Mouse (Mus musculus) stomach, postnatal 0 days (tissue): ENCODE measurements around the gene Safb. TPM values are rescaled to one million over a fixed set of nuclear protein-coding genes. Genes with fewer than 3 reads are reported as not detected.
A peak's percentile ranks its signal among the peaks of the same experiment; 100 is the strongest.
"Not testable (repeated sequence)": the region's sequence is repeated elsewhere in the genome, so short reads cannot be mapped to it uniquely, and the experiment has no call there.

Experiments used
- ATAC-seq: fragments of 200-750 bp; cut with Nextera tagmentation; 2 replicates; pipeline ENCODE4 v1.8.0; 2017; ENCODE audit not compliant: low FRiP score, low TSS enrichment
- DNase-seq: peaks from one replicate; pipeline ENCODE4 v3.0.0-alpha.2; 2016; ENCODE audit warnings: low spot score
- H3K27ac ChIP-seq: fragments of 300-500 bp; sonication (generic); replicated peaks from 2 replicates; pipeline ENCODE4 v1.5.1; 2014; ENCODE audit warnings: mild to moderate bottlenecking, control low read depth
- H3K27me3 ChIP-seq: fragments of 300-500 bp; sonication (generic); 2 replicates; pipeline ENCODE4 v1.6.1; 2014; ENCODE audit warnings: low read length; ENCODE audit not compliant: control insufficient read depth, insufficient read depth
- H3K36me3 ChIP-seq: fragments of 300-500 bp; sonication (generic); 2 replicates; pipeline ENCODE4 v1.6.1; 2014; ENCODE audit warnings: low read length, mixed read lengths; ENCODE audit not compliant: control insufficient read depth, insufficient read depth
- H3K4me1 ChIP-seq: fragments of 300-500 bp; sonication (generic); replicated peaks from 2 replicates; pipeline ENCODE4 v1.6.1; 2014; ENCODE audit warnings: antibody characterized with exemption; ENCODE audit not compliant: control insufficient read depth, insufficient read depth
- H3K4me2 ChIP-seq: fragments of 300-500 bp; sonication (generic); replicated peaks from 2 replicates; pipeline ENCODE4 v1.6.1; 2014; ENCODE audit warnings: low read depth, mild to moderate bottlenecking, control low read depth, moderate library complexity
- H3K4me3 ChIP-seq: fragments of 300-500 bp; sonication (generic); 2 replicates; pipeline ENCODE4 v1.5.1; 2014; ENCODE audit warnings: low read depth, low read length, control low read depth
- H3K9ac ChIP-seq: fragments of 300-500 bp; sonication (generic); 2 replicates; pipeline ENCODE4 v1.6.1; 2014; ENCODE audit warnings: mild to moderate bottlenecking, low read length, control low read depth, mixed read lengths
- H3K9me3 ChIP-seq: fragments of 300-500 bp; sonication (generic); 2 replicates; pipeline ENCODE4 v1.6.1; 2016; ENCODE audit warnings: low read length; ENCODE audit not compliant: control insufficient read depth
- CTCF ChIP-seq: IDR thresholded peaks from 2 replicates; pipeline ENCODE4 v1.5.1; 2016; ENCODE audit warnings: antibody characterized with exemption, low read depth, mild to moderate bottlenecking, moderate library complexity
- EP300 ChIP-seq: optimal IDR thresholded peaks from 2 replicates; pipeline ENCODE3; 2016; ENCODE audit warnings: antibody characterized with exemption
- WGBS: fragments of 180-500 bp; shearing (Covaris S2); extraction: QIAGEN DNeasy Blood & Tissue Kit; methylation state at CpG from one replicate; pipeline ENCODE4 v1.1.7; 2014; 5-methylcytosine and 5-hydroxymethylcytosine counted together
- polyA plus RNA-seq: library from polyadenylated mRNA; unstranded; fragments of >200 nt; fragmentation: Nextera tagmentation; extraction: Ambion mirVana; gene quantifications from 2 replicates; pipeline ENCODE4 v1.2.1, GENCODE M21; 2015

The Safb gene
- polyA plus RNA-seq, 1 experiment from 2014 or later: 34.7 TPM

GRCm38 (mm10) chr17:56608699-56609098 is 24.1 kb downstream of the Safb start:
- DNase-seq (no peak), ATAC-seq (no peak)
- Histone ChIP-seq H3K4me3 (peak overlapping the region; percentile 65), H3K27me3 (no peaks in the 10 kb centered on the region), H3K9me3 (no peaks in the 10 kb centered on the region), H3K4me1 (peaks cover 4% of the 10 kb centered on the region; the same call in 1 of the 2 replicates), H3K27ac (peak overlapping the region; percentile 87), H3K4me2 (peak overlapping the region; percentile 76), H3K9ac (peak overlapping the region; percentile 80), H3K36me3 (peaks cover 21% of the 10 kb centered on the region)
- WGBS: 42% methylated on average over 5 of the region's 5 CpGs
- no peak for TF ChIP-seq EP300
- no peak for TF ChIP-seq CTCF

- Histone ChIP-seq H3K4me1 (peaks cover 4% of the 10 kb centered on the region; the same call in 1 of the 2 replicates), H3K27me3 (no peaks in the 10 kb centered on the region), H3K4me3 (peak within 1 kb of the TSS; percentile 65), H3K36me3 (peaks cover 15% of the 10 kb centered on the region), H3K27ac (peak within 1 kb of the TSS; percentile 87), H3K9ac (peak within 1 kb of the TSS; percentile 80), H3K4me2 (peak within 1 kb of the TSS; percentile 76), H3K9me3 (no peaks in the 10 kb centered on the region)
- DNase-seq (peak; percentile 94), ATAC-seq (peak; percentile 86)
- TF ChIP-seq EP300 (no peak), CTCF (peak; percentile 81)
- WGBS: under 1% methylated on average over 44 of the region's 44 CpGs
Observed at GRCm38 (mm10) chr17:56609452-56610171, 25.0 kb downstream of the Safb start, which contains the start of gene 2410015M20Rik. 2410015M20Rik (minus strand) TSS chr17:56609771.

- DNase-seq (no peak), ATAC-seq (no peak)
- Histone ChIP-seq H3K36me3 (peaks cover 9% of the 10 kb centered on the region; the same call in 1 of the 2 replicates), H3K9ac (no peak overlapping the region), H3K4me1 (peaks cover 4% of the 10 kb centered on the region; the same call in 1 of the 2 replicates), H3K9me3 (no peaks in the 10 kb centered on the region), H3K4me2 (no peak overlapping the region), H3K27me3 (no peaks in the 10 kb centered on the region), H3K27ac (no peak overlapping the region), H3K4me3 (no peak overlapping the region)
- TF ChIP-seq CTCF (no peak), EP300 (no peak)
- WGBS: 71% methylated on average over 2 of the region's 2 CpGs
Observed at GRCm38 (mm10) chr17:56611323-56611722, 26.7 kb downstream of the Safb start.

- Histone ChIP-seq H3K9me3 (no peaks in the 10 kb centered on the region), H3K4me2 (no peak overlapping the region), H3K27ac (no peak overlapping the region), H3K9ac (no peak overlapping the region), H3K27me3 (no peaks in the 10 kb centered on the region), H3K36me3 (peaks cover 9% of the 10 kb centered on the region; the same call in 1 of the 2 replicates), H3K4me1 (peaks cover 4% of the 10 kb centered on the region; the same call in 1 of the 2 replicates), H3K4me3 (no peak overlapping the region)
- WGBS: 23% methylated on average over 12 of the region's 14 CpGs
- DNase-seq (peak; percentile 82), ATAC-seq (peak; percentile 19; the same call in 1 of the 2 replicates)
- TF ChIP-seq EP300 (no peak), CTCF (no peak)
Observed at GRCm38 (mm10) chr17:56611861-56612564, 27.4 kb downstream of the Safb start.

- H3K4me1 ChIP-seq, H3K36me3 ChIP-seq, H3K9ac ChIP-seq, H3K9me3 ChIP-seq, H3K27ac ChIP-seq, DNase-seq, H3K27me3 ChIP-seq, H3K4me2 ChIP-seq, ATAC-seq, H3K4me3 ChIP-seq: not testable (repeated sequence)
- 71% methylated on average over 10 of the region's 10 CpGs for WGBS
Observed at GRCm38 (mm10) chr17:56612565-56612939, 27.9 kb downstream of the Safb start.
